Mouse (Mus musculus) MN1 (cell line): Measurements from ENCODE around the gene Chrna10.

ENCODE experiments used
- DNase-seq: peaks from one replicate; pipeline ENCODE4 v3.0.0-alpha.2; 2016; ENCODE audit warnings: low spot score

The Chrna10 gene

GRCm38 (mm10) chr7:102116579-102117331 lies at the start of gene Chrna10:
Chrna10 (minus strand) TSS chr7:102116828.
- DNase-seq = no peak

GRCm38 (mm10) chr7:102153691-102154090 lies 37.1 kb upstream of the Chrna10 start:
- DNase-seq = no peak

DNA sequence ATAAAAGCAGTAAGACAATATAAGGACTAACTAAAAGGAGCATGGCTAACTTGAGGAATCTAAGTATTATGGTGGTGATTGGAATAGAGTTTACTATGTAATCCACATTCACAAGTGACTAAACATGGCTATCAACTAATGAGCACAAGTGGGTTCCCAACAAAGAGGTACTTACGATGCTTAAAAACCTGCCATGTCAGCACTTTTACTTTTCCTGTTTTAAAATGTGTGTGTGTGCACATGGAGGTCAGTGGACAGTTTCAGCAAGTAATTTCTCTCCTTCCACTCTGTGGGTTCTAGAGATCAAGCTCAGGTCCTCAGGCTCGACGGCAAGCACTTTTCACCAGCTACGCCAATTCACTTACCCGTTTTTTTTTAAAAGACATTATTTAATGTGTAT lies 21.3 kb upstream of the Chrna10 start:
- no peak for DNase-seq

DNA sequence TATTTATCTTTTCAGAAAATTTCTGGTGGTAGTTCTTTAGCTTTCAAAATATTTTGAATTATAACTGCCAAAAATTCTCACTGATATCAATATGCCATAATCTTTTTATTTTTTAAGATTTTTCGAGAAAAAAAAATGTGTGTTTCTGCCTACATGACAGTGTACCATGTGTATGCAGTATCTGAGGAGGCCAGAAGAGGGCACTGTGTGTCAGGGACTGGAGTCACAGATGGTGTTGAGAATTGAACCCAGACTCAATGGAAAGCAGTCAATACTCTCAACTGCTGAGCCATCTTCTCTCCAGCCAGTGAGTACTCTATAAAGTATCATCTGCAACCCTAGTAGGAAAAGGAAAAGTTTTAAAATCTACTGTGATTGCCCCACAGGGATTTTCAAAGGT lies 20.8 kb upstream of the Chrna10 start:
- no peak for DNase-seq

DNA sequence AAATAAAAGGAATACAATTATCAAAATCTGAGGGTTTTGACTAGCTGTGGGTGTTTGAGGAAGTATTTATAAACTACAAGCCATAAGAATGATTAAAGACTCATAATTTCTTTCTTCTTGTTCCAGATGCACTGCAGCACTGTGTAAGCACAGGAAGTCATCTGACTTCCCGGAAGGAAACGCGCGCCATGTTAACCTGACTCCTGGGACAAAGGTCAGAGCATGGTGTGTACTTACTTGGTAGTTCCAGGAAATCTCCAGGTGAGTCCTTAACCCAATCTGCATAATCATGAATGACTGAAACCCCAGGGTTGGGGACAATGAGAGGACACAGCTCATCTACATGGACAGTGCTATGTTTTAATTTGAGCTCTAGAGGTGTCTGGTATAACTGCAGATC lies 15.8 kb upstream of the Chrna10 start:
- DNase-seq = no peak

- no peak for DNase-seq
Measured at GRCm38 (mm10) chr7:102120326-102120725, 3.7 kb upstream of the Chrna10 start.

DNA sequence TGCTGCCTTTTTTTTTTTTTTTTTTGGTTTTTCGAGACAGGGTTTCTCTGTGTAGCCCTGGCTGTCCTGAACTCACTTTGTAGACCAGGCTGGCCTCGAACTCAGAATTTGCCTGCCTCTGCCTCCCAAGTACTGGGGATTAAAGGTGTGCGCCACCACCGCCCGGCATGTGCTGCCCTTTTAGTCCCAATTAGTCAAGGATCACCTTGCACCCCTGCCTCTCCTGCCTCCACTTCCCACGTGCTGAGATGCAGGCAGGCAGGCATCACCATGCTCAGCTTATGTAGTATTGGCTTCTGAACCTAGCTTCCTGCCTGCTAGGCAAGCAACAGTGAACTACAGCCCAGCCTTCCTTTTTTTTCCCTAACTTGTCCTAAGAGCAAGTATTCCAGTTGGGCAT lies 754 bp upstream of the Chrna10 start:
- no peak for DNase-seq

DNA sequence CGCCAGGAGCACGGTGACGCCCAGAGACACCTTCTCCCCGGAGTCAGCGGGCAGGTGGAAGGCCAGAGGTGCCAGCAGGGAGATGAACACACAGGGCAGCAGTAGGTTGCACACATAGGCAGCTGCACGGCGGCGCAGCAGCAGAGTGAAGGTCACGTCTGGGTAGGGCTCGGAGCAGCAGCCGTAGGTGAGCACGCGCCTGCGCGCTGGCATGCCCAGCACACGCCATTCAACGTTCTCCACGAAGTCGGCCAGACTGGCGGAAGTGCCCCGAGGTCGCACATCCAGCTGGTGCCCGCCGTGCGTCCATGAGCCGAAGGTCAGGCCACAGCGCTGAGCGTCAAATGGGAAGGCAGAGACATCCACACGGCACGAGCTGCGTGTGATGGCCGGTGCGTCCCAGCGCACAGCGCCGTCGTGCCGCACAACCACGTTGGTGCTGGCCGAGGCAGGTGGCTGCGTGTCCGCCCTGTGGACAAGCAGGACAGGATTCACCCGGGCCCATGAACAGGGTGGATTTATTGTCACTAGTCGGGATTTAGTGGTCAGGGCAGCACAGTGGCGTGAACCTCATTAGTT lies 3.4 kb downstream of the Chrna10 start:
- DNase-seq = no peak

GRCm38 (mm10) chr7:102109746-102110145 lies 6.9 kb downstream of the Chrna10 start:
- DNase-seq = no peak

DNA sequence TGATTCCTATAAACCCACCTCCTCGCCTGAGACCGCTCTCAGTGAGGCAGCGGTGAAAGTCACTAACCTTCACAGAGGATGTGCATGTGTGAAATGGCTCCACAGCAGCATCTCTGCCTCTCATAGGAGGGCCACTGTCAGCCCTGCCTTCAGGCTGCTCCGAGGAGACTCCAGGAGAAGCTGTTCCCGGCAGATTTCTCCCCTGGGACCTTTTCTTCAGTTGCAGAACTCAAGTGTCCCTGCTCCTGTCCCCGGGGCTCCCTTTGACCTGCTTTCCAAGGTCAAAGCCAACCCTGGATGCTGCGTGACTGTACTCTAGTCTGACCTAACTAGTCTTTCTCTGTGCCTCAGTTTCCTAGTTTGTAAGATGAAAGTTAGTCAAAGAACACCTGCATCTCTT lies 7.5 kb downstream of the Chrna10 start, which contains the start of gene Art5:
TSS of gene Art5 (minus strand) at position 319 of the 400 bp plus-strand sequence.
- DNase-seq = no peak

DNA sequence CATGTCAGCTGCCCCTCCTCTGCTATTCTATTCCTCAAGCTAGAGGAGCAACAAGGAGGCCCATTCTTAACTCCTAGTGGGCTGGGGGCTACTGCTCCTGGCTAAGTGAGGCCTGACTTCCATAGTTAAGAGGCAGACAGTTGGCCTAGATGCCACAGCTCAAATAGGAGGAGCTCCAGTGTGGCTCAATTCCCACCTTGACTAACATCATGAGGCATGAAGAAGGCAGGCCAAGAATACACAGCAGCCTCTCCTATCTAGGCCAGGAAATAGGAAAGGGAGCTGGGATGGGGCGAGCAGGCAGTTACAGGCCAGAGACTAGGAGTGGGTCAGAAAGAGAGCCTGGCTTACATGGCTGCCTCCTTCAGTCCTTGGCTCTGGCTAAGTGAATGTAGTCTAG lies 8.4 kb downstream of the Chrna10 start:
- no peak for DNase-seq

- no peak for DNase-seq
Measured at GRCm38 (mm10) chr7:102106700-102107141, 9.9 kb downstream of the Chrna10 start.

GRCm38 (mm10) chr7:102104126-102104525 lies 12.5 kb downstream of the Chrna10 start:
- no peak for DNase-seq

DNA sequence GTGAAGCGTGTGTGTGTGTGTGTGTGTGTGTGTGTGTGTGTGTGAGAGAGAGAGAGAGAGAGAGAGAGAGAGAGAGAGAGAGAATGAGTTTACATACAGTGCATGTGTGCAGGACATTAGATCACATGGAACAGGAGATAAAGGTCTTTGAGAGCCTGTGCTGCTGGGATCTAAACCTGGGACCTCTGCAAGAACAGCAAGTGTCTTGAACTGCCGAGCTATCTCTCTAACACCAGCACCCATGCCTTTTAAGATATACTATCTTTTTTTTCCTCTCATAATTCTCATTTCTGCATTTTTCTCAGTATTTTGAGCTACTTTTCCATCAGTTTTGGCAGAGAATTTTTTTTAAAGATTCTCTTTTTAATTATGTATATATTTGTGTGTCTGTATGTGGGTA lies 13.1 kb downstream of the Chrna10 start:
- DNase-seq = no peak

DNA sequence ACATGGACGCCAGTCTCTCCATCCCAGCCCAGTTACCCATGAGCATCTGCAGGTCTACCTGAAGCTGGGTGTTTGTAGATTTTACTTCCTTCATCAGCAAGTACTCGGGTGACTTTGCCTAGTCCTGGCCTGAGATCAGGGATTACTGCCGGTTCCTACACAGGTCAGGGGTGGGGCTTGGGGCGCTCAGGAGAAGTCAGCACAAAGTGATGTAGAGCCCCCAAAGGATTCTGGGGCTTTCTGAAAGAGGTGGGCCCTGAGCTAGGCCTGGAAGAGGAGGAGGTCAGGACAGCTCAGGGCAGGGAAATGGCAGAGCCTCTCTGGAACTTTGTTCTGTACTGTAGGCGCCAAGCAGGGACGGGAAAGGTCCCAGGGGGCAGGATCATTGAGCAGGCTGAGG lies 13.9 kb downstream of the Chrna10 start:
- DNase-seq = no peak

- no peak for DNase-seq
Measured at GRCm38 (mm10) chr7:102102241-102102640, 14.4 kb downstream of the Chrna10 start.

DNA sequence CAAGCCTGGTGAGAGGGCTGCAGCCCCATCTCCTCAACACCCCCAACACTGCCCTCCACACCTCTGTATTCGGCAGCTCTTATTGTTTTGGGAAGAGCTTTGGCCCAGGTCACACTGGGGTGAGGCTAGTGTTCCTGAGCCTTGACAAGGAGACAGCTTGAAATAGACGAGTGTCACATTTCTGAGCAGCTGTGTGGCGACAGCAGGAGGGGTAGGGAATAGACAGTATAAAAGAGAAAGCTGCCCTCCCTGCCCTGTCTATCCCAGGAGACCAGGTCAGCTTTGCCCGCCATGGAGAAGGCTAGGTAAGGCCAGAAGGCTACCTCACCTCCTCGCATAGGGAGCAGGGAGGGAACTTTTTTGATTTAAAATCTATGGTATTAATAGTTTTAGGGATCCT lies 15.1 kb downstream of the Chrna10 start, which contains the start of gene Art1:
TSS of gene Art1 (plus strand) at position 257 of the 400 bp plus-strand sequence.
- no peak for DNase-seq

- no peak for DNase-seq
Measured at GRCm38 (mm10) chr7:102100868-102101267, 15.8 kb downstream of the Chrna10 start.

DNA sequence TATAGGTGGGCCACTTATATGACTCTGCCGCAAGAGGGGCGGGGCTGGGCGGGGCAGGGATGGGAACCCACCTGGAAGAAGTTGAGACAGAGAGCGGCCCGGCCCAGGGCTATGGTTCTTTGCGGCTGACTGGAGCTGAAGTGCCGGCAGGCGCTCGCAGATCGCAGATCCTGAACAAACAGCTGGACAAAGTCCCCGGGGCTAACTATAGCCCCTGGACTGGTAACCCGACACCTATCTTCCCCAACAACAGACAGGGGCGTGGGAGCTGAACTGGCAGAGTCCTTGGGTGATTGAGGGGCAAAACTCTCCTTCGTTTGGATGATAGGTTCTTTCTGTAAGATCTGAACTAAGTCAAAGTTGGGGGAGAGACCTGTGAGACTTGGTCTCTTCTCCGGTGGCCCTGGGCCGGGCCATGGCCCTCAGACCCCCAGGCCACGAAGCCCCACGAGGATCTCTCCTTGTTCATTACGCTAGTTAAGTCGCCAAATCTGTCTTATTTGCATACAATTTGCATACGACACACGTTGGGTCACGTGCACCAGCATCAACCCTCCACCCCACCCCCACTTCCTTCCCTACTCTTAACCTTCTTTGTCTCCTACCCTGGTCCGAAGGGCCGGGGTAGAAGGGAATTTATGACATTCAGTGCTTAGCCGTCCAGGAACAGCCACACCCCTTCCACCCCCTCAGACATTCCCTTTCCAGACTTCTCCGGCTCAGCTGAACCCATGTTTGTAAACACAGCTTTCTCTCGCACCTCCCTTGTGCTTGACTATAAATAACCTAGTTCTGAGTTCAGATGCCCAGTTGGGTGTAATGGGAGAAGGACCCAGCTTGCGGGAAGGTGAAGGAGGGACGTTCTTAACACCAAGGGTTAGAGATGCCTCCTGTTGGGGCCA lies 16.6 kb downstream of the Chrna10 start:
- peak; percentile 34 for DNase-seq

- DNase-seq = no peak
Measured at GRCm38 (mm10) chr7:102087336-102087735, 29.3 kb downstream of the Chrna10 start.

GRCm38 (mm10) chr7:102084041-102084696 lies 32.5 kb downstream of the Chrna10 start:
- DNase-seq = no peak

DNA sequence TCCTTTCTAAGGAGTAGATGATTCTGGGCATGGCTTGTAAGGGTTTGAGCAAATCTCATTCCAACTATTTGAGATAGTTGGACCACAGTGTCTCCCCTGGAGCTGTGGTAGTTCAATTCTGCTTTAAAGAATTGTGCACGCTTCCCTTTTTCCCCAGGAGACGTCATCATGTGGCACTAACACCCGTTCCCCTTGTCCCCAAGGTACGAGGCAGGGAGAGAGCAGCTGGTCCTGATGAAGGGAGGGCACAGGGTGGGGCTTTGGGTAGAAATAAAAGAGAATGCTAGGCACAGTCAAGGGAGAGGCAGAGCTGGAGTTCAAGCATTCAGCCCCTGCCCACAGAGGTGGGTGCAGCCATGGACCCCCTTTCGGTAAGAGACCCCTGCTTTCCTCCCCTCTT lies 33.8 kb downstream of the Chrna10 start, which contains the start of gene Trpc2:
TSS of gene Trpc2 (plus strand) at position 301 of the 400 bp plus-strand sequence.
- no peak for DNase-seq
